Mouse (Mus musculus) c-Kit-positive CD71-positive TER-119-positive erythroid progenitor cells, embryonic 14.5 days (primary cell): Measurements from ENCODE around the gene Utp15.
A peak's percentile ranks its signal among the peaks of the same experiment; 100 is the strongest.

Source experiments
- DNase-seq: peaks from one replicate; pipeline ENCODE4 v3.0.0-alpha.2; 2013; ENCODE audit warnings: low spot score

Utp15 gene

DNA sequence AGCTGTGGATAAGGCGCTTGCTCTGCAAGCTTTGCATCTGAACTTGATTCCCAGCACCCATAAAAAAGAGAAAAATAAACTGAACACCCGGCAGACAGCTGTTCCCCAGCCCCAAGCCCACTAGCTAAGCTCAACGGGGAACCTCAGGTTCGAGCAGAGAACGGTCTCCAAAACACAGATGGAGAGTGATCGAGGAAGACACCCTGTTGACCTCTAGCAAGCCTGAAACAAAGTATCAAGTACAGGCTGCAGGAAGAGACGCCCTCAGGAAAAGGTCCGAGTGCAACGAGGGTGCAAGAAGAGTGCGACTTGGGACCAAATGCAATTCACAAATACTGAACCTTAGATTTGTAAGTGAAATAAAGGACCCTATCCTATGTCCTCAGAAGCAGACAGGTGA is 13.2 kb downstream of the Utp15 start:
- DNase-seq = no peak

DNA sequence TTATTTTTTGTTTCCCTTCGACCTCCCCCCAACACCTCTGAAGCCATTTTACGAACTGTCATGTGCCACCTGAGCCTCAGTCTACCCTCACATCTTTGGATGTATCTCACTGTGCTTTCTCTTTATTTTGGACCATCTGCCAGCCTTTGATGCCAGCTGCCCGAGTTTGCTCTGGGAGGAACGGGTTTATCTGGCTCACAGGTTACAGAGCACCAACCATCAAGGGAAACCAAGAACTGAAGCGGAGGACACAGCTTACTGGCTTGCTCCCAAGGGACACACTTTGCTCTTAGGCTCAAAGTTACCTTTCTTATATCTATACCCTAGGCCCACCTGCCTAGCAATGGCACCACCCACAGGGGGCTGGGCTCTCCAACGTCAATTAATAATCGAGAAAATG is 17.5 kb downstream of the Utp15 start:
- DNase-seq = no peak

DNA sequence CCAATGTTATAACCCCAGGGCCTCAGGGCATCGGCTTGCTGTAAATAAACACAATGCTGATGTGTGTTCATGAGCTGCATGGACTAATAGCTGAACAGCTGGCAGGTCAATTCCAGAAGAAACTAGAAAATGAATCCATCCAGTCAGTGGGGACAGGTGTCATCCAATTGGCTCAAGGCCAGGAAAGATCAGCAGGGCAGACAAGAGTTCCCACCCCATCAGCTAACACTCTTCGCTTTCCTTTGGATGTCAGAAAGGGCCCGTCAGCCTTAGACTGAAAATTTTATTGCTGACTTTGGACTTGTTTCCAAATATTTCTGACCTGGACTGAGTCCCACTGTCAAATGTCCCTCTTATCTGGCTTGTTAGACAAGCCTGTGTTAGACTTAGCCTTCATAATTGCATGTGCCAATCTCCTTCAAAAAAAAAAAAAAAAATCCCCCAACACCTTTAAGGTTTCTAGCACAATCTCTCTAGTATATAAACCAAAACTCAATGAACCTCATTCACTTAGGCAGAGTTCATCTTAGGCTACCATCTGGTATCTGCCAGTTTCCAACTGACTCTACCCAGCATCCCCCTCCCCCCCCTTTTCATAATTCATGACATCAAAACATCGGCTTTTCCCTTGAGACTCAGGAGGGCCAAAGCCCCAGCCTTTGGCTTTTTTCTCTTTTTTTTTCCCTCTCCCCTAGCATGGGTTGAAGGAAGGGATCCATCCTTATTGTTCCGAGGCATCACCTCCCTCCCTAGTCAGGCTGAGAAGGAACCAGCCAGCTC is 18.1 kb downstream of the Utp15 start:
- no peak for DNase-seq

DNA sequence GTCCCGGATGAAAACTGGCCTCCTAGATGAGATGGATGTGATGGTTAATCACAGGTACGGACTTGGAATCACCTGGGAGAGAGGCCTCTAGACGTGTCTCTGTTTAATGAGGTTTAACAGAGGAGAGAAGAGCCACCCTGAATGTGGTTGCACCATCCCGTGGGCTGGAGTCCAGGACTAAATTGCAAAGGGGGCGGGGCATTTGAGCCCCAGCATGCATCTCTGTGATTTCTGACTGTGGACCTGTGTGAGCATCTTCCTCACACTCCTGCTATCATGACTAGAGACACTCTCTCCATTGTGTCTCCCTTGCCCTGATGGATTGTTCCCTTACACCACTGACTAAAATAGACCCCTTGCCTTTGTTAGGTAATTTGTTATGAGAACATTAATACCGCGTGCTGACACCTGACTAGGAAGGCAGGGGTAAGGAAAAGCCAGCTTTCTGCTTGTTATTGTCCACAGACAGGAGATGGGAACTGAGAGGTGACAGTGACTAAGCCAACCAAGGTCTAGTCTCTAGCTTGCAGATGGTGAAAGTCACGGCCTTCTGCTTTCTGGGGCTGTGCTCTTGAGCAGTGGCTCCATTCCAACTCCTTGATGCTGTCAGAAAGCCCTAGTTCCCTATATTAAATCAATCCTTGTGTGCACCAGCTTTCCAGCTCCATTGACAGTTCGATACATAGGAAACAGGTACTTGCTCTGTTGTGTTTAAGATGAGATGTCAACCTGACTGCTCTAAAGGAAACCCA is 21.1 kb downstream of the Utp15 start:
- no peak for DNase-seq

DNA sequence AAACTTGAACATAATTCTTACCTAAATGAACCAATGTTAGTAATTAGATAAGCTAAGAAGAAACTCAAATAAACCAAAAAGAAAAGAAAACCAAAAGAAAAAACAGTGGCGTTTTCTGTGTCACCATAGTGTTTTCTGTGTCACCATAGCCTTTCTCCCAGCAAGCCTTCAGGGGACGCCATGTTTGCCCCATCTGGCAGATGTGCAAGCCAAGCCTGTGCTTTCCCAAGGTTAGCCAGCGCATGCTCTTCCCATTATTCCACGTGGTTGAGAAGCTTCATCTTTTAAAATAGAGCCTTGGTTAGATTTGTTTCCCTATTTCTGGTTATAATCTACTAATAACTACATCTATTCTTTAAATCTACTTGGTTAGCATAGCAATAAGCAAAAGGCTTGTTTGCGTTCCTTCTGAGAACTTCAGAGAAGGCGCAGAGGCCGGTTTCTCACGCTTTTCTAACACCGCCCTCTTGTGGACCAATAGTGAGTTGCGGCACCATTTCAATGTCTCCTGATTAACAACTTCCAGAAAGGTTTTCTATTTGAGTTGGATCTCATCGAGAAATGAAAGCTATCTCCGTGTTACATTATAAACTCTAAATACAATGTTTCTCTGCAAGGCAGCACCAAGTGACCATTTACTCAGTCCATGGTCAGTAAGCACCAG is 22.7 kb downstream of the Utp15 start:
- DNase-seq = peak; percentile 59

DNA sequence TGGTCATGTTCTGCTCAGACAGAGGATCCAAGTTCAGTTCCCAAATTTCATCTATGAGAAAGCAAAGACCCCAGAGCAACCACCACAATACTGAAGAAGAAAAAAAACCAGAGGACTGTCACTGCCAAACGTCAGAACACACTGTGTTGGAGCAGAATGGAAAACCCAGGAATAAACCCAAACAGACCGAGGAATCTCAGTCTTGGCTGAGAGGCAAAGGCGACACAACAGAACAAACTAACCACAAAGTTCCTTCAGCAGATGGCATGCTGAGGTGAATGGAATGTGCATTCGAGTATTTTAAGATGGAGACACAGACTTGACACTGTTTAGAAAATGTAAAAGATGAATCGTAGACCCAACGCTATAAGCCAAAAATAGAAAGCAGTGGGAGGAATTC is 27.4 kb downstream of the Utp15 start:
- no peak for DNase-seq

DNA sequence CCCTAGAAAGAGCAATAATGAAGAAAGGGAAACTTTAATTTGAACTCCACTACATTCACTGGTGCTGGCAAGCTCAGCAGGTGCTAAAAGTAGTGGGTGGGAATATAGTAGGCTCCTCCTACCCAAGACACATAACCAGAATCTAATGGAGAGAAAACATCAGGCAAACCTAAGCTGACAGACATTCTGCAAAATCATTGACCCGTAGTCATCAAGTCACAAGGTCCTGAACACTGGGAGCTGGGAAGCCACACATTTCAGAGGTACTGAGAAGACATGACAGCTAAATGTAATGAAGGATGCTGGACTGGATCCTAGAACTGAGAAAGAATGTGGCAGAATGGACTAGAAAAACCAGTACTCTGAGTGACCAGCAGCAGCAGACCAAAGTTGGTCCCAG is 32.3 kb downstream of the Utp15 start:
- DNase-seq = no peak

DNA sequence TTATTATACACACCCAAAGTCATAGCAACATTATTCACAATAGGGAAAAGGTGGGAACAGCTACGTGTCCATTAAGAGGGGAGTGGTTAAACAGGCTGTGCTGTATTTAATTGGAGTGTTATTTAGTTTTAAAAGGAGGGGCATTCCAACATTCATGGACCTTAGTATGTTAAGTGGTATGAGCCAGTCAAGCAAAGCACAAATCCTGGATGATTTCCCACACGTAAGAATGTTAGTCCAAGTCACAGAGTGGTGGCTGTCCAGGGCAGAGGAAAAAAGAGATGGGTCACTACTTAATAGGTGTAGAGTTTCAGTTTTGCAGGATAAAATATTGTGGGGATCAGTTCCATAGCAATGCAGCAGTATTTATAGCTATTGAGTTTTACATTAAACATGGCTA is 36.6 kb downstream of the Utp15 start:
- no peak for DNase-seq

DNA sequence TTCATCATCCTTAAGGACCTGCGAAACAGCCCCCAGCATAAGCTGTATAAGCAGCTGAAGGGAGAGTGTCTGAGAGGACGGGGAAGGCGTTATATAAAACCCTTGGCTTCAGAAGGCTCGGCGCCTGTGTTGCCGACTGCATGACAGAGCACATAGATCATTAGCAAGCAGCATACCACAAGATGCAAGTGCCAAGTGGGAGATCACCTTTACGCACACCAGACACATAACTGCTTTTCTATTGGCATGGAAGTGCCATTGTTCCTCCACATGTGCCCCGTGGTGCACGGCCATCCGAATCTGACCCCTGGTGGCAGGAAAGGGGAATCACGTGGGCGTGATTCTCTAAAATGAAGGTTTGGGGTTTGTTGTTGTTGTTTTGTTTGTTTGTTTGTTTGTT is 40.0 kb downstream of the Utp15 start:
- peak; percentile 10 for DNase-seq

DNA sequence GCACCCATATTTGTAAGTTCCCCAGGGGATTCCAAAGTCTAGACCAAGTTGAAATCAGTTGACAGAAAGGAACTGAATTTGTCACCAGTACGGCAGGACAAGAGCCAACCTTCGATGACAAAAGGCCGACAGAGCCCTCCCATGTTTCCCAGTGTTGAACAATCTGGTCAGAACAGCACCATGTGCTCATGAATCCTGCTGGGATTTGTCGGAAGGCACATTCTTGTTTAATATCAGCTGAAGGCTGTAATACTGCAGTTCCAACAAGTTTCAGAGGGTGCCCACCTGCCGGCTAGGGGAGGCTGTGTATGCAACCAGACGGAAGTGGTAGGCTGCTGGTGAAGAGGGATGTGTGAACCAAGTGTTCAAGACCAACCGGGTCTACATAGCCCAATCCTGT is 52.7 kb downstream of the Utp15 start:
- no peak for DNase-seq

DNA sequence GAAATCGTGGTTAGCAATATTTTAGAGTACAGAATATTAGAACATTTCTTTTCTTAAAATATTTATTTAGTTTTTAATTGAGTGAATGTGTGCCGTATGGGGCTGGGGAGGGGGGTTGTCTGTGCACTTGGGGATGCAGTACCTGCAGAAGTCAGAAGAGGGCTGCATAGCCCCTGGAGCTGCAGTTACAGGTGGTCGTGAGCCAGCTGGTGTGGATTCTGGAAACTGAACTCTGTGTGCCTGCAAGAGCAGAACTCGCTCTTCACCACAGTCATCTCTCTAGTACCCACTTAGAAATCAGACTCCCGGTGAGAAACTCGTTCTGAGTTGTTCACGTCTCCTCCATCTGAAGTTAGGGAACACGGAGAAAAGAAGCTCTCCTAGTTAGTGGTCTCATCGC is 54.0 kb downstream of the Utp15 start:
- no peak for DNase-seq

DNA sequence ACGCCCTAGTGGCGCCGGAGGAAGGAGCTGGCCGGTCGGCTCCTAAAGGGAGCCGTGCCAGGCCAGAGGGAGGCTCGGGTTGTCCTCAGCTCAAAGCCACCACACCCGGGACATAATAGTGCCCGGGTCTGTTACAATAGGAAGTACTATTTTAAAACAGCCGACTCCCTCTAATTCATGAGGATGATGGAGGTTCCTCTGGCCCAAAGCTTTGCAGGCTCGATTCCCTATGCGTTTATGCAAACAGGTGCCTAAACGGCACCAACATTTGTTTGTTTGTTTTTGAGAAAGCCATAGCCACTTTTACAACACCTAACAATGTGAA is 56.3 kb downstream of the Utp15 start:
- DNase-seq = no peak

DNA sequence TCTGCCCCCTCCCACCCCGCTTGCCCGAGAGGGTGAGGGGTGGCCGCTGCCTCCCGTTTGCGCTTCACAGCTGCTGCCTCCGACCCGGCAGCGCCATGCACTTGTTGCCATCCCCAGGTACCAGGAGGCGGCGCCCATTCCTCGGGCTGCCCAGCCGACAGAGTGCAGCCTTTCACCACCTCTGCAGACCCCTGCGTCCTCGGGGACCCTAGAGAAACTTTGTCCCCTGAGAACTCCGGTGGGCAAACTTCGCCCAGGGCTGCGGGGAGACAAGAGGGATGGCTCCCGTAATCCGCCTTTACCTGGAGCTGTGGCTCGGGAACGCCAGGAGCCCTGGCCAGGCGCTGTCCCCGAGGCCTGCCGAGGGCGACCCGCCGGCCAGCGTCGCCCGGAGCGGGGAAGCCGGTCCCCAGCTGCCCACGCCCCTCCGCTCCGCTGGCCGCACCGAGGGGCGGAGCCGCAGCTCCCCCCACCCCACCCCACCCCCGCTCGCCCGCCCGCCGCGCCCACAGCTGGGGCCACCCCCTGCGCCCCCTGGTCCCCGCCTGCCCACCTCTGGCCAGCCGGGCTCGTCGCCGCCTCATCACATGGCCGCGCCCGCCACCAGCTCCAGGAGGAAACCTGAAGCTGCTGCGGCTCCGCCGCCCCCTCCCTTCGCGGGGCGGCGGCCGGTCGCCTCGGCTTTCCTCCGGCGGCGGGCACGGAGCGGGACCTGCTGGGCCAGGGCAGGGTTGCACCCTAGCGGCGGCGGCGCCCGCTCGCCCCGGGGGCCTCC is 56.9 kb downstream of the Utp15 start, which contains the start of gene Arhgef28:
TSS of gene Arhgef28 (minus strand) at position 669 of the 775 bp plus-strand sequence.
- DNase-seq = peak; percentile 34

DNA sequence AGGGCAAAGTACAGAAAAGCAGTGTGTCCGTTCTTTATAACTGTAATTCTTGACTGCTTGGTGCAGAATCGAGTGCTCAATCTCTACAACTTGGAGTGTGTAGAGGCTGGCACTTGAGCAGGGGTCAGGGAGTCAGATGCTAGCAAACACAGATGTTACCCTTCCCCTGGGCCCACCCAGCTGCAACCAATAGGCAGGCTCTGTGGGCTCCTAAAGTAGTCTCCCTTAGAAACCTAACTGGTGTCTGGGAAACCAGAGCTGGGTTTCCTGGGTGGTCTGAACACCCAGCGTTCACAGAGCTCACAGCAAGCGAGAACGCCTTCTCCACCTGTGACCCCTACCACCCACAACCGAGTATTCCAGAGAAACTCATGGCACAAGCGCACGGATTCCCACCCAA is 57.7 kb downstream of the Utp15 start:
- no peak for DNase-seq

DNA sequence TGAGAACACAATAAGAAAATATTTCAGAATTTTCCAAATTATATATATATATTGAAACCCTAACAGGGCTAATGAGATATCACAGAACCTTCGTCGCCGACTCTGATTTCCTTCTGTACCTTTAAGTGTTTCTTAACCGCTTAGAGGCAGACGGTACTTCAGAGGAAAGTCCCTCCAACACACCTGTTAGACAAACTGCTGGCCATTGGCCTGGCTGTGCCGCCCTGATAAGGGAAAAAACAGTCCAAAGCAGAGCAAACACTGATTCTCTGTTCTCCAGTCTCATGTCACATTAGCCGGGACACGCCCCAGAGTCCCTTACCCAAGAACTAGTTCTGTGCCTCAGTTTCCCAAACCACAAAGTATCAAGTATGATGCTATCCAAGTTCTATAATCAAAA is 58.5 kb downstream of the Utp15 start:
- DNase-seq = no peak

DNA sequence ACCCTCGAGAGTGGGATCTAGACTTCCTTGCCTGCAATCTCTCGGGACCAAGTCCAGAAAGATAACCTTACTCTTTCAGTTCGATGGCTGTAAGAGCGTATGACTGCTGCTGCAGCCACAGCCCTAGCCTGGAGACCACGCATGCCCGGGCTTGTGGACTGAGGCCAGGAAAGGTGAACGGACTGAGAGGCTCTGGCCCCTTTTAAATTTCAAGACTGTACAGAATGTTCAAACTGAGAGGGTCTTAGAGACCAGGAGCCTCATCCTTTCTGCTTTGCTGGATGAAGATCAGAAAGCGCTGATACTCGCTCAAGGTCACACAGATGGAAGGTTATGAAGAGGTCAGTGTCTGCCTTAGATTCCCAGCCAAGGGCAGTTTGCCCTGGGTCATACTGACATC is 61.4 kb downstream of the Utp15 start:
- no peak for DNase-seq
